Mouse (Mus musculus) embryonic facial prominence, embryonic 14.5 days (tissue): ENCODE data around the gene Snapc5. TPM values are rescaled to one million over a fixed set of nuclear protein-coding genes. Genes with fewer than 3 reads are reported as not detected.

Source experiments
- ATAC-seq: fragments of 200-750 bp; cut with Nextera tagmentation; 2 replicates; pipeline ENCODE4 v1.8.0; 2017; ENCODE audit warnings: low read depth, moderate number of reproducible peaks, moderate TSS enrichment
- DNase-seq: peaks from one replicate; pipeline ENCODE4 v3.0.0-alpha.2; 2015; ENCODE audit warnings: low spot score
- H3K27ac ChIP-seq: fragments of 300-500 bp; sonication (generic); replicated peaks from 2 replicates; pipeline ENCODE4 v1.5.1; 2014; ENCODE audit warnings: low read depth, mild to moderate bottlenecking, low read length, moderate library complexity
- H3K27me3 ChIP-seq: fragments of 300-500 bp; sonication (generic); replicated peaks from 2 replicates; pipeline ENCODE4 v1.6.1; 2014; ENCODE audit warnings: low read length; ENCODE audit not compliant: control insufficient read depth, insufficient read depth
- H3K36me3 ChIP-seq: fragments of 300-500 bp; sonication (generic); 2 replicates; pipeline ENCODE4 v1.6.1; 2014; ENCODE audit warnings: low read length, mixed read lengths; ENCODE audit not compliant: control insufficient read depth, insufficient read depth
- H3K4me1 ChIP-seq: fragments of 300-500 bp; sonication (generic); 2 replicates; pipeline ENCODE4 v1.6.1; 2014; ENCODE audit warnings: antibody characterized with exemption, low read length; ENCODE audit not compliant: control insufficient read depth, insufficient read depth
- H3K4me2 ChIP-seq: fragments of 300-500 bp; sonication (generic); 2 replicates; pipeline ENCODE4 v1.6.1; 2014; ENCODE audit warnings: low read depth, mild to moderate bottlenecking, low read length, moderate library complexity, mixed read lengths
- H3K4me3 ChIP-seq: fragments of 300-500 bp; sonication (generic); 2 replicates; pipeline ENCODE4 v1.5.1; 2014; ENCODE audit warnings: low read depth, mild to moderate bottlenecking, low read length
- H3K9ac ChIP-seq: fragments of 300-500 bp; sonication (generic); 2 replicates; pipeline ENCODE4 v1.6.1; 2014; ENCODE audit warnings: low read depth, mild to moderate bottlenecking, low read length, moderate library complexity, mixed read lengths
- H3K9me3 ChIP-seq: fragments of 300-500 bp; sonication (generic); 2 replicates; pipeline ENCODE4 v1.6.1; 2016; ENCODE audit warnings: low read length; ENCODE audit not compliant: control insufficient read depth
- WGBS: fragments of 180-500 bp; shearing (Covaris S2); extraction: QIAGEN DNeasy Blood & Tissue Kit; methylation state at CpG from one replicate; pipeline ENCODE4 v1.1.7; 2014; 5-methylcytosine and 5-hydroxymethylcytosine counted together
- polyA plus RNA-seq: library from polyadenylated mRNA; unstranded; fragments of >200 nt; fragmentation: Nextera tagmentation; extraction: Ambion mirVana; gene quantifications from 2 replicates; pipeline ENCODE4 v1.2.1, GENCODE M21; 2014

The Snapc5 gene
- polyA plus RNA-seq, 1 experiment from 2014 or later = 19.2 TPM

DNA sequence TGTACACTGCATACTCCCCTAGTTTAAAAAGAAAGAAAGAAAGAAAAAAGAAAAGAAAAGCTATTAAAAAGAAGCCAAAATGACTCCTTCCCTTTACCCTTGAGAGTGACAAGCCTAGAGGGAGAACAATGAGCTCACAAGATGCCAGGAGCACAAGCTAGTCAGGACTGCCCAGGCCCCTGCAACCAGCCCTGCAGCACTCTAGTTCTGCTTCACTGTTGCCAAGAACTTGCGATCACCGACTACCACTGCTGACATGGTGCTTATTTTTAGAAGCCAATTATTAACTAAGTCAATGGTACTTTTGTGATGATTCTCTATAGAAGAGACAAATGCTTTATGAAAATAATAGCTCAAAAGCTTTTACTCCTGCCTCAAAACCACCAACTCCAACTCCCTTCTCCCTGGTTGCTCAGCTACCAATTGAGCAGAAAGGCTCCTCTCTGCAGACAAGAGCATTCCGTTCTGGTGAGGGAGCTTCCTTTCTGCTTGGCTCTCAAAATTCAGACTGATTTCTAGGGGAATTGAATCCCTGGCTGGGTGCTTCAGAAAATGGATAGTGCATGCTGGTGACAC lies 28.5 kb downstream of the Snapc5 start:
- no peak for ATAC-seq
- no peak overlapping the region for H3K9ac ChIP-seq
- 65% methylated on average over 3 of the region's 3 CpGs for WGBS

DNA sequence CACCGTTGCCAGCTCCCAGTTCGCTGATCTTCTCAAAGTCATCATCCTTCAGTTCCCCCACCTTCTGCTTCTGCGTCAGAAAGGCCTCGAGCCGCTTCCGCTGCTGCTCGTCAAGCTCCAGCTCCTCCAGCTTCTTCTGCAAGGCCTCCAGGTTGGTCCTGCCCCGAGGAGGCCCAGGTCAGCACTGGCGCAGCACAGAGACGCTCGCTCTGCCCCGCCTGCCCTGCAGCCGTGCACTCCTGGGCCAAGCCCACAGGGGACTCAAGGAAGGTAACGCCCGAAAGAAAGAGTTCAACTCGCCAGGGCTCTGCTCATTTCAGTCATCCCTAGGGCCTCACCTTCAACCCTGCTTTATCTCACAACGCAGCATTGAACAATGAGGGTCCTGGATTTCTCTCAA lies 35.4 kb downstream of the Snapc5 start:
- peaks cover 40% of the 10 kb centered on the region for H3K36me3 ChIP-seq
- H3K4me2 ChIP-seq = no peak overlapping the region
- ATAC-seq = no peak
- no peaks in the 10 kb centered on the region for H3K9me3 ChIP-seq
- no peaks in the 10 kb centered on the region for H3K27me3 ChIP-seq
- DNase-seq = no peak
- H3K27ac ChIP-seq = no peak overlapping the region
- no peak overlapping the region for H3K4me3 ChIP-seq
- no peak overlapping the region for H3K9ac ChIP-seq
- peaks cover 1% of the 10 kb centered on the region; the same call in 1 of the 2 replicates for H3K4me1 ChIP-seq
- 88% methylated on average over 17 of the region's 17 CpGs for WGBS

More for the DNA sequence above, 28.5 kb downstream of the Snapc5 start:
- H3K4me1 ChIP-seq = no peaks in the 10 kb centered on the region
- H3K27me3 ChIP-seq = no peaks in the 10 kb centered on the region
- no peak overlapping the region for H3K27ac ChIP-seq
- DNase-seq = no peak
- no peak overlapping the region for H3K4me2 ChIP-seq
- no peaks in the 10 kb centered on the region for H3K9me3 ChIP-seq
- H3K4me3 ChIP-seq = no peak overlapping the region
- peaks cover 68% of the 10 kb centered on the region for H3K36me3 ChIP-seq

DNA sequence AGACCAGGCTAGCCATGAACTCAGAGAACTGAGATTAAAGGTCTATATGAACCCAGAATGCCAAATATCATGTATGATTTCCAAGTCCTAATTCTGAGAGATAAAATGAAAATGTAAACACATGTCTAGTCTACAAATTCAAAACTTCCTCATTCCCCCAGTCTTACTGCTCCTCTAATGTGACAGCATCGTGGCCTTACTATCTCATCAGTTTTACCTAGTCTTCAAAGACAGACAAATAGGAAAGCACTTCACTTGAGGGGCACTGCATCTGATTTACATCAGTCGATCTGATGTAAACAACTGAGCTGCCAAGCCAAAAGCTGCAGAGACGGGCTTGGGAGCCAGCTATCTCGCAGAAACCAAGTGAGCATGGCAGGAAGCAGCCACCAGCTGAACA lies 37.0 kb downstream of the Snapc5 start:
- H3K9me3 ChIP-seq = no peaks in the 10 kb centered on the region
- DNase-seq (no peak), ATAC-seq (no peak)
- 72% methylated on average over 4 of the region's 4 CpGs for WGBS
- no peak overlapping the region for H3K27ac ChIP-seq
- peaks cover 25% of the 10 kb centered on the region; the same call in 1 of the 2 replicates for H3K36me3 ChIP-seq
- H3K4me1 ChIP-seq = peaks cover 8% of the 10 kb centered on the region; the same call in 1 of the 2 replicates
- no peak overlapping the region for H3K9ac ChIP-seq
- H3K27me3 ChIP-seq = no peaks in the 10 kb centered on the region
- no peak overlapping the region for H3K4me2 ChIP-seq
- no peak overlapping the region for H3K4me3 ChIP-seq

DNA sequence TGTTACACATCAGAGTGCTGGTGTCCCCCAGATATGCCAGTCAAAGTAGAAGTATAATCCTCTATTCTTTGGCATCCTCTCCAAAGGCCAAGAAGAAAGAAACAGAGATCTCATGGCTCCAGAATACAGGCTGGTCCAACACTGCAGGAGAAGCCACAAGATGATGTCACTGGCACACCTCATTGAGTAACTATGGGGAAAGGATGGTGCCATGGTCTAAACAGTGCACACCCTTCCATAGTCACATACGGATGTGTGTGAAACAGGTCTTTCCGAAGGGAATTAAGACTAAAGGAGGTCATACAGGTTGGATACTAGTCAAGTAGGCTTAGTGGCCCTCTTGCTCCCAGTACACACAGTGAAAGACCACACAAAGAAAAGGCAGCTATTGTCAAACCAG lies 37.6 kb downstream of the Snapc5 start:
- 90% methylated on average over 2 of the region's 2 CpGs for WGBS
- H3K27me3 ChIP-seq = no peaks in the 10 kb centered on the region

DNA sequence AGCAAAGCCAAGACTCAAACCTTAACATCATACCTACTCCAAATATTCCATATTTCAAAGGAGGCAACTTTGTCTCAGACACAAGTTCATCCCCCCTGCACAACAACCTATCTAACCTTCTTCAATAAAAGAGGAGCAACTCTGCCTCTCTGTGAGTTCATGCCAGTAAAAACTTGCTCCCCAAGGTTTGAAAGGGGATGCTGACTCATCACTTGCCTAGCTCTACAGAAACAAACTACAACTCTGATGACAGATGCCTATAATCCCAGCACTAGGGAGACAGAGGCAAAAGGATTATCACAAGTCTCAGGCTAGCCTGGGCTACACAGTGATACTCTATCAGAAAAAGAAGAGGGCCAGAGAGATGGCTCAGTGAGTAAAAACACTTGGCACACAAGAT lies 38.8 kb downstream of the Snapc5 start:
- H3K36me3 ChIP-seq = 0 out of 2 replicates have a peak, but pooled peaks cover 11% of the 10 kb centered on the region

More for the DNA sequence above, 37.6 kb downstream of the Snapc5 start:
- no peak overlapping the region for H3K9ac ChIP-seq
- no peak overlapping the region for H3K4me3 ChIP-seq
- H3K9me3 ChIP-seq = no peaks in the 10 kb centered on the region
- DNase-seq = no peak
- no peak for ATAC-seq
- H3K4me1 ChIP-seq = peaks cover 8% of the 10 kb centered on the region; the same call in 1 of the 2 replicates
- H3K36me3 ChIP-seq = peaks cover 20% of the 10 kb centered on the region; the same call in 1 of the 2 replicates
- H3K4me2 ChIP-seq = no peak overlapping the region
- H3K27ac ChIP-seq = no peak overlapping the region

DNA sequence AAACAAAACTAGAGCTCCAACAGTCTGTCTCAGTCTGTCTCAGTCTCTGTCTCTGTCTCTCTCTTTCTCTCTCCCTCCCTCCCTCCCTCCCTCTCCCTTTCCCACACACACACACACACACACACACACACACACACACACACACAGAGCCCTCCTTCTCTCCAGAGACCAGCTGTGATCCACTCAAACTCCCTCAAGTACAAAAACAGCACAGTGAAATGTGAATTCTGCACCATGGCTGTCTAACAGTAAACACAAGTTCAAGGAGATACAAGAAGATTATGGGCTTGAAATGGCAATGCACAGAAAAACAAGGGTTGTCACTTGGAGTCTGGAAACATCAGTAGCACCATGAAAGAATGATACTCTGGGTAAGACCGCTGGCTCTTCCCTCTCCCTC lies 40.2 kb downstream of the Snapc5 start:
- no peak overlapping the region for H3K27ac ChIP-seq

More for the DNA sequence above, 38.8 kb downstream of the Snapc5 start:
- no peak overlapping the region for H3K27ac ChIP-seq
- ATAC-seq (no peak), DNase-seq (no peak)
- peaks cover 8% of the 10 kb centered on the region; the same call in 1 of the 2 replicates for H3K4me1 ChIP-seq
- no peaks in the 10 kb centered on the region for H3K9me3 ChIP-seq
- H3K9ac ChIP-seq = no peak overlapping the region
- no peak overlapping the region for H3K4me2 ChIP-seq
- no peaks in the 10 kb centered on the region for H3K27me3 ChIP-seq
- no peak overlapping the region for H3K4me3 ChIP-seq

DNA sequence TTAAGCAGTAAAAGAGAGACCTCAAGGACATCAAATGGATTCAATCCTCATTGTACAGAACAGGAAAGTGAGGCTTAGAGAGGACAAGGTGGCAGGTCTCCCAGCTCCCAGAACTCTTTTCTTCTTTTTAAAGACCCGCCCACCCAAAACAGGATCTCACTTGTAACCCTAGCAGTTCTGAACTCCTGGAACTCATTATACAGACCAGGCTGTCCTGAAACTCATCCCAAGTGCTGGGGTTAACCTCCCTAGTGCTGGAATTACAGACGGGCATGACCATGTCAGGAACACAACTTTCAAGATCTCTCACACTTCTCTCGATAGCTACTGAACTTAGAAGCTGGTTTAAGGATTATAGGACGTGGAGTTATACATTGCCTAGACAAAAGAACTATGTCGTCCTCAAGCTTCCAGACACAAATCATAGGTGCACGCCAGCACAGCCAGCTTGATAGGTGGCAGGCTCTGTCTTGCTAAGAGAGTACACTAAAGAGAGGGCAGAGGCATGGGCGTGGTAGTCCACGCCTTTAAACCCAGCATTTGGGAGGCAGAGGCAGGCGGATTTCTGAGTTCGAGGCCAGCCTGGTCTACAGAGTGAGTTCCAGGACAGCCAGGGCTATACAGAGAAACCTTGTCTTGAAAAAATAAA lies 40.8 kb downstream of the Snapc5 start:
- Histone ChIP-seq H3K9ac (no peak overlapping the region), H3K4me1 (peaks cover 8% of the 10 kb centered on the region; the same call in 1 of the 2 replicates), H3K27me3 (no peaks in the 10 kb centered on the region), H3K4me2 (no peak overlapping the region), H3K27ac (peak overlapping the region; percentile 44; the same call in 1 of the 2 replicates), H3K36me3 (no peaks in the 10 kb centered on the region), H3K9me3 (no peaks in the 10 kb centered on the region), H3K4me3 (no peak overlapping the region)
- 62% methylated on average over 10 of the region's 10 CpGs for WGBS
- DNase-seq (no peak), ATAC-seq (no peak)

More for the DNA sequence above, 40.2 kb downstream of the Snapc5 start:
- Histone ChIP-seq H3K4me1 (peaks cover 8% of the 10 kb centered on the region; the same call in 1 of the 2 replicates), H3K9me3 (no peaks in the 10 kb centered on the region), H3K27me3 (no peaks in the 10 kb centered on the region), H3K9ac (no peak overlapping the region), H3K36me3 (no peaks in the 10 kb centered on the region), H3K4me3 (no peak overlapping the region), H3K4me2 (no peak overlapping the region)
- no peak for DNase-seq
- WGBS = 41% methylated on average over 1 of the region's 1 CpGs
- ATAC-seq = no peak

DNA sequence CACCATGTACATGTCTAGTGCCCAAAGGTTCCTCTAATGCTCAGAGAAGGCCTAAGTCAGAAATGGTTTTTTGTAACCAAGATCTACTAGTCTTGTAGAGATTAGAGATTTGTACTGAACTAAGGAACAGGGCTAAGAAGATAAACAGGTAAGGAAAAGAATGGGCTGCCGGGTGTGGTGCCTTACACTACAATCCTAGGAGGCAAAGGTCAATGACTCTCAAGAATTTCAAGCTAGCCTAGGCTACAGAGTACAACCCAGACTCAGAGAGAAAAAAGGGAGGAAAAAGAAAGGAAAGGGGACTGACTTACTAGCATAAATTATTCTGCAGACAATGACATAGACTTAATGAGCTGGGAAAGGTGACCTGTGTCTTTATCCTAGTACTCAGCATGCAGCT lies 41.5 kb downstream of the Snapc5 start:
- H3K9ac ChIP-seq = no peak overlapping the region
- peaks cover 8% of the 10 kb centered on the region; the same call in 1 of the 2 replicates for H3K4me1 ChIP-seq
- ATAC-seq (no peak), DNase-seq (no peak)
- no peaks in the 10 kb centered on the region for H3K36me3 ChIP-seq
- no peaks in the 10 kb centered on the region for H3K27me3 ChIP-seq
- H3K9me3 ChIP-seq = no peaks in the 10 kb centered on the region
- no peak overlapping the region for H3K4me2 ChIP-seq
- H3K27ac ChIP-seq = peak overlapping the region; percentile 44; the same call in 1 of the 2 replicates
- H3K4me3 ChIP-seq = no peak overlapping the region
- 76% methylated on average over 1 of the region's 1 CpGs for WGBS
